Mouse (Mus musculus) erythroblast, embryonic 14.5 days (primary cell): ENCODE measurements around the gene Plekhs1.

Experiments
- GATA1 ChIP-seq: IDR thresholded peaks from 2 replicates; pipeline ENCODE4 v1.6.1; 2012; ENCODE audit warnings: low read length, inconsistent platforms, mixed read lengths
- TAL1 ChIP-seq: IDR thresholded peaks from 3 replicates; pipeline ENCODE4 v1.6.1; 2012; ENCODE audit warnings: low read length, inconsistent platforms, mixed read lengths

DNA sequence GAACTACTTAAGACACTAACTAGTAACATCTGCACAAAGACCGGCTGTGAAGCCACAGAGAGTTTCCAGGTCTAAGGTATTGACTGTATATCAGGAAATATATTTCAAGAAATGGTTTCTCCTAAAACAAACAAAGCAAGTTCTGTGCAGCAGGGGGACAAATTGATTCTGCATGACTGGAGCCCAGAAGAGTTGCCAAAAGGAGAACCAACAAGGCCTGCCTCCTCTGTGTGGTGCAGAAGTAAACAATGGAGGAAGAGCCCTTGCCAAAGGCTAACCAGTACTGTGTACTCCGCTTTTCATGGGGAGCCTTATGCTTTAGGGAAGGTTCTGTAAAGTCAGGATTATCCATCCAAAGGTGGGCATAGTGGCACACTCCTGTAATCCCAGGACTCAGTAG, 1.2 kb upstream of the Plekhs1 start:
- TF ChIP-seq GATA1 (no peak), TAL1 (no peak)
